Mouse (Mus musculus): ENCODE results near the gene Shroom1.
"Not testable (repeated sequence)": the region's sequence is repeated elsewhere in the genome, so short reads cannot be mapped to it uniquely, and the experiment has no call there.

Gene Shroom1

DNA sequence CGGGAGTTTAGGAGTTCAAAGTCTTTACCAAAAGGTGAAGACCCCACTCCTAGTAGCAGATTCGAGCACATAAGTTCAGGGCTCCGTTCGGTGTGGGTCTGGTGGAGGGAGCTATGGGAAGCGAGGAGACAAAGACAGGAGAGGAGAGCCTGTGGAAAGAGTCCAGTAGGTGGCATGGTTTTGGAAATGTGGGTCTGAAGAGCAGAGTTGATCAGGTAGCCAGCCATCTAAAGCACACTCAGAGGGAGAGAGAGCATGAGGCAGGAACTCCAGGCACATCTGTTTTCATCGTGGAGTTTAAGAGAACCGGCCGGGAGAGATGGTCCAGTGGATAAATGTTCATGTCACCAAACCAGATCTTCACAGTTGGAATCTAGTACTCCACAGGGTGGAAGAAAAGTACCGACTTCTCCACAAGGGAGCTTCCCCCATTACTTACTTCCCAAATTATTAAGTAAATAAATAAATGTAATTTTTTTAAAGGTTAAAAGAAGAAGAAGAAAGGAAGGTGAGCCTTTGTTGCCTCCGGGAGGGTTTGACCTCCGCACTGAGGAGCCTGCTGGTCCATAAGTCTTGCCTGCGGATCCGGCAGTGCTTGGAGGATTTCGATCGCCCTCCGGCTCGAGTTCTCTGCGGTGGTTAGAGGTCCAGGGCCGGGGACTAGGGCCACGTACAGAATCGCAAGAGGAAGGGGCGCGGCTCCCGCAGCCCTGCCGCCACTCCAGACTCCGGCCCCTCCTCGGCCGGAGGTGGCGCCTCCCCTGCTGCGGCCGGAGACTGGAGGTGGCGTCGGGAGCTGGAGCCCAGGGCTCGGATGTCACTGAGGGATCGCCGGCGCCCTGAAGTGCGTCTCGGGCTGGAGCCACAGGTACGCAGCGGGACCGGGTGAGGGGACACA lies at the start of gene Shroom1, which contains the start of gene Gm10447:
Gene Shroom1, plus strand, starts transcription at position 732 of the 898 bp plus-strand sequence.
Gene Gm10447, minus strand, starts transcription at position 637 of the 898 bp plus-strand sequence.
- DNase-seq (ENCODE audit: low read depth, low spot score), result no peak

DNA sequence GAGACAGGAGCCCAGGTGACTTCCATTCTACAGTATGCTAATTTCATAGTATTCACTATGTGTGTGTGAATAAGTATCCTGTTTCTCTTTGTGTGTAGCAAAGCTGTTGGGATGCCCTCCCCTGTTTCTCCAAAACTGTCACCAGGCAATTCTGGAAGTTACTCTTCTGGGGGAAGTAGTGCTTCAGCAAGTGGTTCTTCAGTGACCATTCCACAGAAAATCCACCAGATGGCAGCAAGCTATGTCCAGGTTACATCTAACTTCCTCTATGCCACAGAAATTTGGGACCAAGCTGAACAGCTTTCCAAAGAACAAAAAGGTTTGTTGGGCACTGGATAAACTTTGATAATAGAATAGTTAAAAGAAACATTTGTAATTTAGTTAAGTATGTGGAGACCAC lies 45.3 kb upstream of the Shroom1 start:
- DNase-seq (ENCODE audit: low read depth, low spot score), result no peak

DNA sequence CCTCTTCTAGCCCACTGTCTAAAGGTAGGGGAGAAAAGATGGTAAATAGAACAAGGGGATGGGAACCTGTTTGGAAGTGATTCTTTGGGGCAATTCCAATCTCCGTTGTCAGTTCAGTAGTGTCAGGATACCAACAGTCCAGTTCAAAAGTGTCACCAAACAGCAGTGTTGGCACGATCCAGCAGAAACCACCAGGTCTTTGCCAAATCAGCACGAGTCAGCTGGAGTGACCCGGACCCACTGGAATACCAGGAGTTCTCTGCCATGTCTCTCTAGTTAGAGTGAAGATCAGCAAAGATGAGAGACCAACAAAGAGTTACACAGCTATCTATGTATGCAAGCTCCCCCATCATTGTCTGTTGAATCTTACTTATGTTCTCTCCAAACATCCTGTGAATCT lies 43.1 kb upstream of the Shroom1 start:
- DNase-seq (ENCODE audit: low read depth, low spot score), result no peak

DNA sequence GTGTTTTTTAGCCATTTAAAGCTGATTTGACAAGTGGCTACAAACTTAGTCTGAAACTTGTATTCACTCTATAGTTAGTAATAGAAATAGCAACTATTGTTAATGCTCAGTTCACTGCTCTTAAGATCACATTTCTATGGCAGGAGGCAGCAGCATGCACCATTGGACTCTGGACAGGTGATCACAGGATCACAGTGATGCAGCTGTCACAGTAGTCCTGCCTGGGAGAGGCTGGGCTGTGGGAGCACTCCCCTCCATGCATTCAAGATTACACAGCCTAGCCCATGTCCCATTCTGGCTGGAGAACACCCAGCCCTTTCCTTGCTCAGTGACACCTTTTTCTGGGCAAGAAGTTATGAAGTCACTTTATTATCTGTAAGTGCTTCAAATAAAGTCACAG lies 39.0 kb upstream of the Shroom1 start:
- DNase-seq (ENCODE audit: low read depth, low spot score), result no peak

DNA sequence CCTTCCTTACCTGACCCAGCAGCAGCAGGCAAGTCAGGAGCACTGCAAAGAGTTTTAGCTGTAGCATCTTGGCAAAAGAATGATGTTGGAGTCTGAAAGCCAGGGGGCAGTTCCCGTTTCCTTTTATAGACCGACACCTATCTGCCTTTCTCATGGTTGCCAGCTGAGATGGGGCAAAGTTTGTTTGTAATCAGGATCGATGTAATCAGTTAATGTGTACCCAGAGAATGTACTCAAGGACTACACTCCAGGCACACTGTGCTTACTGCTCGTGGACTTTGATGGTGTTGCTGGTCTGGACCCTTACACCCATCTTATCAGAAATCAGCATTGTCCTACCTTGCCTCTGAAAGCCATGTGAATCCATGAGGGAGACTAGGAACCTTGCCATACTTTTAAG lies 34.0 kb upstream of the Shroom1 start, which contains the start of gene Leap2:
Gene Leap2, minus strand, starts transcription at position 135 of the 400 bp plus-strand sequence.
- no peak for DNase-seq (ENCODE audit: low read depth, low spot score)

DNA sequence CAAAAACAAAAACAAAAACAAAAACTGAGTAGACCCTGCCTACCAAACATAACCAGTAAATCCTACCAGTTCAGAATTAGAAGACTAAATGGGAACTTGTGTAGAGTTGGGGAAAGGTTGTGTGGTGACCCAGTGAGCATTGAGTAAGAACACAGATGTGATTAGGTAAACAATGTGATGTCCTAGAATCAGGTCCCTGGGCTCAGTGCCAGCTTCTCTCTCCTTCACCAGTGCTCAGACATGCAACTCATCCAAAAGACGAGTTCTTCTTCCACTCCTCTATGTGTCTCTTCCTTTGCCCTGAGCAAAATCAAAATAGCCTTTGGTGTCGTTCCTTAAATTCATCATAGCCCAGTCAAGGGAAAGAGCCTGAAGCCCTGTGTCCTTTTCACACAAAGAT lies 32.2 kb upstream of the Shroom1 start:
- no peak for DNase-seq (ENCODE audit: low read depth, low spot score)

DNA sequence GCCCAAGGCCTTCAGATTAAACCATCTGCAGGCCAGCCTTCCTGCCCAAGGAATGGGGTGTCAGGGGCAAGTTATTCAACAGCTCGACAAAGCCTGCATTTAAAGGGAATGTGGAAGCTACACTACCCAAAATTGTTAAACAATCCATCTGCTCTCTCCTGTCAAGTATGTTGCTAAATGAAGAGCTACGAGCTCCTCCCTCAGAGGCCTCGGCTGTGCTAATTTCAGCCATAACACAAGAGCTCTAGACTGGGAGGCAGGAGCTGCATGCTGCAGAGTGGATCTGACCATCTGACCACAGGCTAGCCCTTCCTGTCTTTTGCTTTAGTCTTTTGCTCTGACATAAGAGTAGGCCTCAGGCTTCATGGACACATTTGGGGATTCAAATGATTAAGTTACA lies 31.8 kb upstream of the Shroom1 start:
- no peak for DNase-seq (ENCODE audit: low read depth, low spot score)

DNA sequence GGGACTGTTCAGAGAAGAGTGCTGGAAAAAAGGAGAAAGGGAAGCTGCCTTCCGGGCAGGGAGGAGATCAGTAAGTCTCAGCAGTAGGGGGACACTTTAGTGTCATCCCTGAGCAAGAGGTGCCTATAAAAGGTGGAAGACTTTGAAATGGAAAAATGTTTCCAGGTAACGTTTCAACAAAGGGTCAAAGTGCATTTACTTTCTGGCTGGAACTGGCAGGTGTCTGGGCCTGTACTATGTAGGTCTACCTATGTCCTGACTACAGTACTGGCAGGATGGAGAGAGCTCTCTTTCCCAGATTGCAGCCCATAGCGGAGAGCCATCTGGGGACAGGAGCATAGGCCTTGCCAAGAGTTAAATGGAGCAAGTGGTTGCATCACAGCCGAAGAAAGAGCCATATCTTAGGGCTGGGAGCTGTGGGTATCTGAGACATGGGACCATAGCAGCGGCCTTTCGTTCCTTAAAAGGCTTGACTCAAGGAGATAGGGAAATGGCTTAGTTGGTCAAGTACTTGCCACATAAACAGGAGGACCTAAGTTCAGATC lies 31.2 kb upstream of the Shroom1 start:
- DNase-seq (ENCODE audit: low read depth, low spot score), result no peak

DNA sequence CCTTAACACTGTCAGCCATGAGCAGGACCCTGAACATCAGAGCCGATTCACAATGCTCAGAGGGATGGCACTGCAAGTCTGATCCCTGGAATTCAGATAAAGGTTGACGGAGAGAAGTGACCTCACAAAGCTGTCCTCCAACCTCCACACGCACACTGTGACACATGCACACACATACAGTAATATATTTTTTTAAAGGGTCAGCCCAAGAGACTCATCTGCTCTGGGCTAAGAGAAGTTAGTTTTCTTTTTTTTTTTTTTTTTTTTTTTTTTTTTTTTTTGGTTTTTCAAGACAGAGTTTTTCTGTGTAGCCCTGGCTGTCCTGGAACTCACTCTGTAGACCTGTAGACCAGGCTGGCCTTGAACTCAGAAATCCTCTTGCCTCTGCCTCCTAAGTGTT lies 30.1 kb upstream of the Shroom1 start:
- DNase-seq (ENCODE audit: low read depth, low spot score), result not testable (repeated sequence)

DNA sequence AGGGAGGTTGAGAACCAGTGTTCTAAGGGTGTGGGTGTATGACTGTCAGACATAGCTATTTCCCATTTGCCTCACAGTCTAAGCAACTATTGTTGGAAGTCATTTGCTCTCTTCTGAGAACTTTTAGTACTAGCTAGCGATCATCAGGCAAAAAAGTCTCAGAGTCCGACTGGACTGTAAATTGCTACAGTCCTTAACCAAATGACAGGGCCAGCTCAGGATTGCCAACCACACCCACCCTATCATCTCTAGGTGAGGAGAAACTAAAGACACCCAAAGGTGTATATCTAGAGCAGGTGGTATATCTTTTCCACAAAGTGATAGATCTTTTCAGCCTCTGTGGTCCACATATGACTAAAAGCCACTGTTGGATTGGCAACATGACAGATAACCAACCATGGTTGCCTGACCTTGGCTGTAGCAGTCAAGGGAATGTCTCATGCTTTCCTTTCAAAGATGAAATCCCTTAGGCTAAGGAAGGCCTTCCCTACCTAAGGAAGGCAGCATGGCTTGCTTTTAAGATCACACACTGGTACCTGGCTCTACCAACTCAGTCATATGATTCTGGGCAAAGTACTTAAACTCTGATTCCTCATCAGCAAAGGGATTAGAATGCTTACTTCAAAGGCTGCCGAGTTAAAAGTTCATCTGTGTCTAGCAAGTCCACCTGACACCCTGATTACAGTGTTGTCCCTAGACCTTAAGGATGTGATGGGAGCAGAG lies 28.9 kb upstream of the Shroom1 start:
- no peak for DNase-seq (ENCODE audit: low read depth, low spot score)

DNA sequence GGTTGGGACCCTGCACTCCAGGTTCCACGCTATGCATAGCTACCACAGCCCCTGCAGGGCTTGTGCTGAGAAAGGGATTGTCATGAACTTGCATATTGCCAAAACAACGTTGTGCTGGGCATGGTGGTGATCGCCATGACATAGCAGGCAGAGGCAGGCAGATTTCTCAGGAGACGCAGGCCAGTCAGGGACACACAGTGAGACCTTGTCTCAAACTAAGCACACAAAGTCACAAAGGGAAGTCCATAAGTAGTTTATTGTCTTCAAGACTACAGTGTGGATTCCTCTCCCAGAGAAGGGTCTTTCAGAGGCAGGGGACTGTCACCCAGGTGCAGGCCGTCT lies 28.3 kb upstream of the Shroom1 start:
- no peak for DNase-seq (ENCODE audit: low read depth, low spot score)

DNA sequence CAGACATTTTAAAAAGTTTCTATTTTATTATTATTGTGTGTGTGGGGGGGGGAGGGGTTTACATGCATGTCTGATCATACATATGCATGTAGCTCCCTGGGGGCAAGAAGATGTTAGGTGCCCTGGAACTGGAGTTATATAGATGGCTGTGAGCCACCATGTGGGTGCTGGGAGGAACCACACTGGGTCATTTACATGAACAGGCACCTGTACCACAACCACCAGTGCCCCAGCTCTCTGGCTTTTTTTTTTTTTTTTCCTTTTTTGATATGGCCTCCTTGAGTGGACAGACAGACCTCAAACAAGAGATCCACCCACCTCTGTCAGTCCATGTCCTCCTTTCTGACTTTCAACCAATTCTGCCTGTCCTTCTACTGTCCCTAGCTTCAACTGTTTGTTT lies 27.8 kb upstream of the Shroom1 start:
- DNase-seq (ENCODE audit: low read depth, low spot score), result no peak

DNA sequence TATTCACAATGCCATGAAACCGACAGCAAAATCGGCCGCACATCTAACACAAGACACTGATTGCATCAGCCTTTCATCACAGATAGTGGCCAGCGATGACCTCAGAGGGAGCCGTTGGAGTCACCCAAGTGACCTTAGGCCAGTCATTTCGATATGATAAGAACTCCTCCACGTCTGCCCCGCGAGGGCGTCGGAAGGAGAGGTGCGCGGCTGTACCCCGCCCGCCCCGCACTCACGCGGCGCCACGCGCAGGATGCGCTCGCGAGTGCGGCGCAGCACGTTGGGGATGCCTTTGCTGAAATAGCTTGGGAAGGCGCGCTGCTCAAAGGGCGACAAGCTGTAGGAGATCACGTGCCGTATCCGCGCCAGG lies 26.7 kb upstream of the Shroom1 start:
- DNase-seq (ENCODE audit: low read depth, low spot score), result no peak

DNA sequence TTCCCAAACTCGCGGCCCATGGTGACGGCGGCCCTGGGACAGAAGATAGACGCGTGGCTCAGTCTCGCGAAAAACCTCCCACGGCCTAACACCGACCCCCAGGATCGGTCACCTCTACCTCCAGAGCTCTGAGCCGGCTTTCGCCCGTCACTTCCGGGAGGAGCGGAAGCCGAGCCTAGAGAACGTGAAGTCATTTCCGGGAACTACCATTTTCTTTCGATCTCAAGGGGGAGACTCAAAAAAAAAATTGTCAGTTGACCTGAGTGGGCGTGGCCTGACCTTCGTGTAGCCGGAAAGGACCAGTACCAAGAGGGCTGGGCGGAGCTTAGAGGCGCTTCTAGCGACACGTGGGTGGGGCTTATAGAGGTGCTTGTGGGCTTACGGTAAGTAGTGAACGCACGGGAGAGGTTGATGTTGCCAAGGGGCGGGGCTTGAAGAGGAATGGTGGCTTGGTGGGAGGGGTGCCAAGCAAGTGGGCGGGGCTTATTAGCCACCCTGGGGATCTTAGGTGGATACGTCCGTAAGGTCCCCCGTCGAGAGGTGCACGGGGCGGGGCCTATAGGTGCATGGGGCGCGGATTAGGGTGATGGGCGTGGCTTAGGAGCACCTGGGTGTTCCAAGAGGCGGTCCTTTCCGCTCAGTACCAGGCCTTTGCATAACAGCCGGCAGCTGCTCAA lies 26.2 kb upstream of the Shroom1 start, which contains the start of the genes Uqcrq and Gdf9:
Gene Uqcrq, minus strand, starts transcription at position 162 of the 677 bp plus-strand sequence.
Gene Gdf9, plus strand, starts transcription at position 354 of the 677 bp plus-strand sequence.
- DNase-seq (ENCODE audit: low read depth, low spot score), result peak; percentile 100

DNA sequence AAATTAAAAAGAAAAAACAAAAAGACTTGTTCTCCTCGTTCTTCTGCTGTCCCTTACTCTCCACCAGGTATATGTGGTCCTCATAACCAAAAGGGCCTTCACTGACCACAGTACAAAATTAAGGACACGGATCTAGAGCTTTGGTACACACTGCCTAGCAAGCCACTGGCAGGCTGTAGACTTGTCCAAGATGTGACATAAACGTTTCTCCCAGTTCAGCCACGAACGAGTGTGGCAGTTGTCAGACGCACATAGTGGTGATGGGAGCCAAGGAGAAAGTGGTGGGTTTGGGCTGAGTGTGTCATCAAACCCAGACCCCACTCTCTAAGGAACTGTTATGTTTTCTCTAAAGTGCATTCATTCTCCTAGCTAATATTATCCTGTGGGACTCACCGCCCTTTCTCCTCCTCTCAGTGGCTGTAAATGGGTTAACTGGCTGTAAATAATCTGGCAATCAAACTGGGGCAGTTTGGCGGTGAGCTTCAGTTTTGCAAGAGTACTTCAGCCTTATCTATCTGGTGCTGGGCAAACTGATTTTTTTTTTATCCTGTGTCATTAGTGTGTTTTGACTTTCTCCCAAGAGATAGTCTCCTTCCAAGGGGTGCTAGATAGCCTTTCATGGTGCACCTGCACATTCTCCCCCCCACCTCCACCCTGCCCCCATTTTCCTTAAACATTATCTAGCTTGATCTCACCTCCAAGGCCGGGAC lies 25.5 kb upstream of the Shroom1 start:
- no peak for DNase-seq (ENCODE audit: low read depth, low spot score)

DNA sequence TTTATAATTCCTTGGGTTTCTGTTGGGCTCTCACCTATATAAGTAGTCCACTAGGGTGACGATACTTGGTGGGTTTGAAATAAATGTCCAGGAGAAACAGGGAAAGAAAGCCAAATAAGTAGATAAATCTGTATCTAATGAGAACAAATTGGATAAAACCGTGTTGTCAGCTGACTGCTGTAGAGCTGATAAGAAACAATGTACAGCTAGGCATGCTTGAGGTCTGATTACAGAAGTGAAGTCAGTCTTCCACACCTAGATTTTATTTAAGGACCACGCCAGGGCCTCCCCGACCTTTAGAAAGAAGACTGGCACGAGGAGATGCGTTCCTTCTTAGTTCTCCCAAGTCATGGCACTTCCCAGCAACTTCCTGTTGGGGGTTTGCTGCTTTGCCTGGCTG lies 23.9 kb upstream of the Shroom1 start:
- DNase-seq (ENCODE audit: low read depth, low spot score), result no peak

DNA sequence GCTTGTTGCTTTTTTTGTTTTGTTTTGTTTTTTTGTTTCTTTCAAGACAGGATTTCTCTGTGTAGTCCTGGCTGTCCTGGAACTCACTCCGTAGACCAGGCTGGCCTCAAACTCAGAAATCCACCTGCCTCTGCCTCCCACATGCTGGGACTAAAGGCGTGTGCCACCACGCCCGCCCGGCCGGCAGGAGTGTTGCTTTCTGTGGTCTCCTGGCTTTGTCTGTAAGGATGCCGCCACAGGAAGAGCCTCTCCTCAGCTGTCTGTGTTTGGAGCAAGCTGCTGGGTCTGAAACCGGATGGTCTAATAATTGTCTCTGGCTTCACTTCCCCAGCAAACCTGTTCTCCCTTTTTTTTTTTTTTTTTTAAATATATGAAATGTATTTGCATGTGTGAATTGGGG lies 21.5 kb upstream of the Shroom1 start:
- no peak for DNase-seq (ENCODE audit: low read depth, low spot score)

DNA sequence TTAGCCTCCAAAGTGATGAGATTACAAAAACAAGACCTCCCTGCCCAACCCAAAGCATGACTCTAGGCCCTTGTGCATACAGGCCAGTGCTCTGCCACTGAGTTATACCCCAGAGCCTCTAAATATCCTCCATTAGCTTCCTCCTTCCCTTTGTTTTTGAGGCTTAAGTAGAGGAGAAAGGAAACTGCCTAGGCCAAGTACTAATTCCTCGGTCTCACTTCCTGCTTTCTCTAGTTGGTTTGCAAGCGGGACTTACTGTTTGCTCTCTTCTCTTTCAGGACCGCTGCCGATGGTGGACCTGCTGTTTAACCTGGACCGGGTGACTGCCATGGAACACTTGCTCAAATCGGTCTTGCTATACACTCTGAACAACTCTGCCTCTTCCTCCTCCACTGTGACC lies 20.7 kb upstream of the Shroom1 start:
- no peak for DNase-seq (ENCODE audit: low read depth, low spot score)

DNA sequence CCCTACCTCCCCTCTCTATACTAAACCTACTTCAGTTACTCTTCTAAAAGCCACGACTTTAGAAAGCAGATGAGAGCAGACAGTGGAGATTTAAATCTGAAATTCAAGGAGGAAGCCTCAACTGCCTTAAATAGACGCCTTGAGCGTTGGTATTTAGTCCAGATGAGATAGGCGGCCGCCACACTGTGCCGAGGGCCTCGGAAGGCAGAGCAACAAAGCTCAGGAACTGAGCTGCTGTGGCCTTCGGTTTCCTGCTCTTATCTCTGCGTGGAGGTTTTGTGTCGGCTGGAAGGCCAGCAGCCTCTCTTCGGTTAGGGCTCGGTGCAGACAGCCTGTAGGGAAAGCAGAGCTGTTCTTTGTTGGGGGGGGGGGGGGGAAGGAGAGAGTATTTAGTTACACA lies 15.1 kb upstream of the Shroom1 start:
- DNase-seq (ENCODE audit: low read depth, low spot score), result no peak

DNA sequence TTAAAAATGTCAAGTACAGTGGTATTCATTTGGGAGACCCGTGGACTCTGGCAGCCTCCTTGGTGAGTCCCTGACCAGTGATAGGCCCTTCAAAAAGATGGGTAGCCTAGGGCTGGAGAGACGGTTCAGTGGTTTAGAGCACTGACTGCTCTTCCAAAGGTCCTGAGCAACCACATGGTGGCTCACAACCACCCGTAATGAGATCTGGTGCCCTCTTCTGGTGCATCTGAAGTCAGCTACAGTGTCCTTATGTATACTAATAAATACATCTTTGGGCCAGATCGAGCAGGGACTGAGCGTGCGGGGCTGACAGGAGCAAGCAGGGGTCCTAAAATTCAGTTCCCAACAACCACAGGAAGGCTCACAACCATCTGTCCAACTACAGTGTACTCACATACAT lies 13.1 kb upstream of the Shroom1 start:
- DNase-seq (ENCODE audit: low read depth, low spot score), result no peak

DNA sequence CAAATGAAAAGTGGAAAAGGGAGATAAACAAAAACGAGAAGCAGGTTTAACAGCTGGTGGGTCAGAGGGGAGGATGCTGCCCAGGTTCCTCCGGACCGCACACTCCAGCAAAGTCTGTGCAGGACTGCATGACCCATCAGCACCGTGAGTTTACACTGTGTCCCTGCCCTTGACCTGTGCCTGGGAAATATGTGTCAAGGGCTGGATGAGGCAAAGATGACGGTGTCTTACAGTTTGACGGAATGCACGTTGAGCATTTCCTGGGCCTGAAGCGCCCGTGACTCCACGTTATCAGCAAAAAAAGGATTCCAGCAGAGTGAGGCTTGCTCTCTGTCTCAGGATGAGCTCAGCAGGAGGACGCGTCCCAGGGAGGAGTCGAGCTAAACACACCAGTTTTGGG lies 11.4 kb upstream of the Shroom1 start:
- no peak for DNase-seq (ENCODE audit: low read depth, low spot score)

Data from retina, adult 2 months (tissue).